Mouse (Mus musculus): Measurements from ENCODE around the gene Slc25a40.

- TF ChIP-seq CTCF (IDR thresholded peaks at IDR 0.05; ENCODE audit: low read depth) (no peak), EP300 (IDR thresholded peaks at IDR 0.05; ENCODE audit: low read depth) (no peak)
Measured at GRCm38 (mm10) chr5:8397587-8398249, 24.9 kb upstream of the Slc25a40 start.
